Mouse (Mus musculus): ENCODE results near the gene Krtap3-2. TPM values are rescaled to one million over a fixed set of nuclear protein-coding genes. Genes with fewer than 3 reads are reported as not detected.
A peak's percentile ranks its signal among the peaks of the same experiment; 100 is the strongest.
"Not testable (repeated sequence)": the region's sequence is repeated elsewhere in the genome, so short reads cannot be mapped to it uniquely, and the experiment has no call there.

Gene Krtap3-2
- polyA plus RNA-seq (2016; fragmentation: Nextera tagmentation; extraction: Ambion mirVana): not detected in 2 replicates

- no peaks in the 10 kb centered on the region for H3K9me3 ChIP-seq
- no peak within 1 kb of the TSS for H3K27ac ChIP-seq (replicated peaks)
- ATAC-seq (ENCODE audit: low FRiP score, low read depth): no peak
- 88% methylated on average over 2 of the region's 2 CpGs for WGBS
- H3K4me3 ChIP-seq: no peak within 1 kb of the TSS
- H3K36me3 ChIP-seq: no peaks in the 10 kb centered on the region
- no peak within 1 kb of the TSS for H3K4me2 ChIP-seq (replicated peaks)
- no peaks in the 10 kb centered on the region for H3K27me3 ChIP-seq
- no peak within 1 kb of the TSS for H3K9ac ChIP-seq (replicated peaks)
- H3K4me1 ChIP-seq: no peaks in the 10 kb centered on the region
These were observed at the start of gene Krtap3-2 for GRCm38 (mm10) chr11:99556753-99557152. Gene Krtap3-2 (minus strand): TSS chr11:99556853.

- not testable (repeated sequence) for H3K4me1 ChIP-seq
These were observed 46.6 kb upstream of the Krtap3-2 start, which contains the start of gene Gm11938 for GRCm38 (mm10) chr11:99603208-99603607. Gene Gm11938 (minus strand): TSS chr11:99603308.

GRCm38 (mm10) chr11:99597742-99598141, 41.1 kb upstream of the Krtap3-2 start, which contains the start of gene Krtap9-3:
Gene Krtap9-3 (minus strand): TSS chr11:99598105.
- H3K4me1 ChIP-seq; H3K27ac ChIP-seq (replicated peaks); H3K9ac ChIP-seq (replicated peaks); H3K9me3 ChIP-seq; ATAC-seq (ENCODE audit: low FRiP score, low read depth); H3K36me3 ChIP-seq; H3K4me2 ChIP-seq (replicated peaks); H3K27me3 ChIP-seq; H3K4me3 ChIP-seq: not testable (repeated sequence)
- WGBS: 87% methylated on average over 6 of the region's 6 CpGs

More at GRCm38 (mm10) chr11:99603208-99603607, 46.6 kb upstream of the Krtap3-2 start, which contains the start of gene Gm11938:
- H3K4me2 ChIP-seq (replicated peaks); H3K27me3 ChIP-seq; H3K9me3 ChIP-seq; H3K27ac ChIP-seq (replicated peaks); H3K36me3 ChIP-seq; H3K9ac ChIP-seq (replicated peaks); H3K4me3 ChIP-seq; ATAC-seq (ENCODE audit: low FRiP score, low read depth): not testable (repeated sequence)
- WGBS: 68% methylated on average over 1 of the region's 1 CpGs

- H3K9me3 ChIP-seq: no peaks in the 10 kb centered on the region
- WGBS: 88% methylated on average over 6 of the region's 6 CpGs
- ATAC-seq (ENCODE audit: low FRiP score, low read depth): no peak
These were observed 34.3 kb upstream of the Krtap3-2 start, which contains the start of gene Krtap1-3 for GRCm38 (mm10) chr11:99590981-99591380. Gene Krtap1-3 (minus strand): TSS chr11:99591339.

DNA sequence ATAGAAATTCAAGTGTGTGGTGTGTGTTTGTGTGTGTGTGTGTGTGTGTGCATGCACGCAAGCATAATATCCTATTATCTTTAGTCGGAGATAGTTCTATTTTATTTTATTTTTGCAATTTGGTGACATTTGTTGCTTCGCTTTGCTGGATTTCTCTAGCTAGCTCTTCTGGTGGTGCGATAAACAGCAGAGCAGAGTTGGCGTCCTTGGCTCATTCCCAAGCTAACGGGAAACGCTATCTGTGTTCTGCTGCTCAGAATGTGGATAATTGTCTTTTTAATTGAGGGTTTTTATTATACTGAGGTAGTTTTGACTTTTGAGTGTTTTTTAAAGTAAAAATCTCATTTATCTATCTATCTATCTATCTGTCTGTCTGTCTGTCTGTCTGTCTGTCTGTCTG, 28.4 kb upstream of the Krtap3-2 start:
- Histone ChIP-seq H3K4me1 (no peaks in the 10 kb centered on the region), H3K36me3 (no peaks in the 10 kb centered on the region), H3K4me2 (replicated peaks) (no peak overlapping the region), H3K9ac (replicated peaks) (no peak overlapping the region), H3K4me3 (no peak overlapping the region), H3K27ac (replicated peaks) (no peak overlapping the region), H3K27me3 (no peaks in the 10 kb centered on the region), H3K9me3 (no peaks in the 10 kb centered on the region)
- ATAC-seq (ENCODE audit: low FRiP score, low read depth): no peak
- 92% methylated on average over 7 of the region's 7 CpGs for WGBS

More at GRCm38 (mm10) chr11:99590981-99591380, 34.3 kb upstream of the Krtap3-2 start, which contains the start of gene Krtap1-3:
- Histone ChIP-seq H3K9ac (replicated peaks) (no peak within 1 kb of the TSS), H3K4me3 (no peak within 1 kb of the TSS), H3K36me3 (no peaks in the 10 kb centered on the region), H3K4me2 (replicated peaks) (no peak within 1 kb of the TSS), H3K27ac (replicated peaks) (no peak within 1 kb of the TSS), H3K4me1 (no peaks in the 10 kb centered on the region), H3K27me3 (no peaks in the 10 kb centered on the region)

GRCm38 (mm10) chr11:99583245-99583704, 26.6 kb upstream of the Krtap3-2 start, which contains the start of gene Krtap1-4:
Gene Krtap1-4 (minus strand): TSS chr11:99583654.
- Histone ChIP-seq H3K36me3 (no peaks in the 10 kb centered on the region), H3K4me1 (no peaks in the 10 kb centered on the region), H3K27ac (replicated peaks) (no peak within 1 kb of the TSS), H3K4me2 (replicated peaks) (no peak within 1 kb of the TSS), H3K9ac (replicated peaks) (no peak within 1 kb of the TSS), H3K27me3 (no peaks in the 10 kb centered on the region), H3K4me3 (no peak within 1 kb of the TSS), H3K9me3 (no peaks in the 10 kb centered on the region)
- WGBS: 87% methylated on average over 5 of the region's 5 CpGs
- ATAC-seq (ENCODE audit: low FRiP score, low read depth): no peak

GRCm38 (mm10) chr11:99581564-99581963, 24.9 kb upstream of the Krtap3-2 start:
- Histone ChIP-seq H3K4me2 (replicated peaks) (no peak overlapping the region), H3K27me3 (no peaks in the 10 kb centered on the region), H3K36me3 (no peaks in the 10 kb centered on the region), H3K9me3 (no peaks in the 10 kb centered on the region), H3K4me1 (no peaks in the 10 kb centered on the region), H3K27ac (replicated peaks) (no peak overlapping the region), H3K9ac (replicated peaks) (no peak overlapping the region), H3K4me3 (no peak overlapping the region)
- 91% methylated on average over 6 of the region's 6 CpGs for WGBS
- no peak for ATAC-seq (ENCODE audit: low FRiP score, low read depth)

DNA sequence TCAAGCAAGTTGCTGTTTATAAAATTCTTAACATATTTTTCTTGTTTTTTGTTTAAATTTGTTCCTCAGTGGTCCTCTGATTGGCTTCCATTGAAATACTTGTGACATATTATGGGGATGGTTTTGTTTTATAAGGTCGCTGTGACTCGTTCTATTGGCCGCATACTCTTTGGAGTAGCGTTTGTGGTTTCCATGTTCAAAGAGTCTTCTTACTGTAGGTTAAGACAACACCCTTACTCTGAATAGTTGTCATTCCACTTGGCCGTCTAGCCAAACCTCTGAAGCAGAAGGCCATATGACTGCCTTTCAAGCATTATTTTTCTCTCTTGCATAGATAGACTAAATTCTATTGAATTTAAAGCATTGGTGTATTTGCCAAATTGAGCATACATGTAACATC, 24.4 kb upstream of the Krtap3-2 start:
- Histone ChIP-seq H3K4me3 (no peak overlapping the region), H3K36me3 (no peaks in the 10 kb centered on the region), H3K9me3 (no peaks in the 10 kb centered on the region), H3K27me3 (no peaks in the 10 kb centered on the region), H3K27ac (replicated peaks) (no peak overlapping the region), H3K9ac (replicated peaks) (no peak overlapping the region), H3K4me2 (replicated peaks) (no peak overlapping the region), H3K4me1 (no peaks in the 10 kb centered on the region)
- 94% methylated on average over 5 of the region's 5 CpGs for WGBS
- ATAC-seq (ENCODE audit: low FRiP score, low read depth): no peak

DNA sequence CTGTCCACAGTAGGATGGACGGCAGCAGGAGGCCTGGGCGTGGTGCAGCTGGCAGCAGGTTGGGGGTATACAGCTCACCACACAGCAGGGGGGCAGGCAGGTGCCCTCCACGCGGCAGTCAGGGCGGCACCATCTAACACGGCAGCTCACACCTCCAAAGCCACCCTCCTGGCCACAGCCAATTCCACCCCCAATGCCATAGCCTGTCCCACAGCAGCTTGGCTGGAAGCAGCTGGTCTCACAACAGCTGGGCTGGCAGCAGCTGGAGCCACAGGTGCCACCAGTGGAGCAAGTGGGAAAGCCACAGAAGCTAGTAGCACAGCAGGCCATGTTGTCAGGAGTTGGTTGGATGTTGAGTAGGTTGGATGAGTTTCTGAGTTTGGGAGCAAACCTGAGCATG, 24.0 kb upstream of the Krtap3-2 start, which contains the start of gene Krtap1-5:
TSS of gene Krtap1-5 (minus strand) at position 381 of the 400 bp plus-strand sequence.
- Histone ChIP-seq H3K9me3 (no peaks in the 10 kb centered on the region), H3K36me3 (no peaks in the 10 kb centered on the region), H3K27me3 (no peaks in the 10 kb centered on the region), H3K4me1 (no peaks in the 10 kb centered on the region), H3K9ac (replicated peaks) (no peak within 1 kb of the TSS), H3K27ac (replicated peaks) (no peak within 1 kb of the TSS), H3K4me3 (no peak within 1 kb of the TSS), H3K4me2 (replicated peaks) (no peak within 1 kb of the TSS)
- no peak for ATAC-seq (ENCODE audit: low FRiP score, low read depth)
- 96% methylated on average over 6 of the region's 6 CpGs for WGBS

GRCm38 (mm10) chr11:99574106-99574505, 17.5 kb upstream of the Krtap3-2 start:
- Histone ChIP-seq H3K4me3 (no peak overlapping the region; the same call in 1 of the 2 replicates), H3K9ac (replicated peaks) (no peak overlapping the region), H3K9me3 (no peaks in the 10 kb centered on the region), H3K4me2 (replicated peaks) (peak overlapping the region; percentile 37), H3K4me1 (no peaks in the 10 kb centered on the region; the same call in 1 of the 2 replicates), H3K27ac (replicated peaks) (no peak overlapping the region), H3K36me3 (no peaks in the 10 kb centered on the region), H3K27me3 (no peaks in the 10 kb centered on the region)
- WGBS: 1% methylated on average over 7 of the region's 7 CpGs
- 0 out of 2 replicates have a peak, but pooled peaks have one; percentile 49 for ATAC-seq (ENCODE audit: low FRiP score, low read depth)

GRCm38 (mm10) chr11:99573164-99573563, 16.5 kb upstream of the Krtap3-2 start:
- Histone ChIP-seq H3K9ac (replicated peaks) (no peak overlapping the region), H3K27ac (replicated peaks) (no peak overlapping the region), H3K9me3 (no peaks in the 10 kb centered on the region), H3K4me1 (no peaks in the 10 kb centered on the region; the same call in 1 of the 2 replicates), H3K27me3 (no peaks in the 10 kb centered on the region), H3K36me3 (no peaks in the 10 kb centered on the region), H3K4me2 (replicated peaks) (peak overlapping the region; percentile 22; the same call in 1 of the 2 replicates), H3K4me3 (no peak overlapping the region)
- no peak for ATAC-seq (ENCODE audit: low FRiP score, low read depth)
- 16% methylated on average over 4 of the region's 4 CpGs for WGBS

DNA sequence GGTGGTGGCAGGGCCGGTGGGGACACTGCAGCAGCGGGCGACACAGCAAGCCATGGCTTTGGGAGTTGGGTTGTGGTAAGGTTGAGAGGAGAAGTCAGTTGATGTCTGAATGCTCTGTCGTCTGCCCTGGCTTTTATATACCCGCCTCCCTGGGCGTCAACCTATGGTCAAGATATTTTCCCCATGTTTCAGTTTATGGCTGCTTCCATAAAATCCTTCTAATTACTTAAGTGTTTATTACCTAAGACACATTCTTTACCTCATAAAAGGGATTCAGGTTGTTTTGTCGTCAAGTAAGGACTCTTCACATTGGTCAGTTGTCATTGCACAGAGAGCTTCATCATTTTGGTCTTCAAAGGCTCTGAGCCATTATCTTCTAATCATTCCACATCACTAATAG, 9.9 kb upstream of the Krtap3-2 start, which contains the start of gene Krtap3-1:
TSS of gene Krtap3-1 (minus strand) at position 101 of the 400 bp plus-strand sequence.
- Histone ChIP-seq H3K27ac (replicated peaks) (no peak within 1 kb of the TSS), H3K27me3 (no peaks in the 10 kb centered on the region), H3K4me2 (replicated peaks) (no peak within 1 kb of the TSS), H3K9me3 (no peaks in the 10 kb centered on the region), H3K4me3 (no peak within 1 kb of the TSS), H3K4me1 (no peaks in the 10 kb centered on the region), H3K36me3 (no peaks in the 10 kb centered on the region), H3K9ac (replicated peaks) (no peak within 1 kb of the TSS)
- ATAC-seq (ENCODE audit: low FRiP score, low read depth): no peak
- WGBS: 92% methylated on average over 7 of the region's 7 CpGs

Data from midbrain, embryonic 12.5 days (tissue).